Mouse (Mus musculus): ENCODE measurements around the gene Spred2. TPM values are rescaled to one million over a fixed set of nuclear protein-coding genes. Genes with fewer than 3 reads are reported as not detected.

The Spred2 gene
- polyA plus RNA-seq, 1 experiment: 24.0 TPM

GRCm38 (mm10) chr11:19946721-19947120, 22.5 kb downstream of the Spred2 start:
- no peak for DNase-seq
- Histone ChIP-seq H3K4me1 (ENCODE audit: control insufficient read depth, insufficient read depth, low read length) (peaks cover 11% of the 10 kb centered on the region), H3K4me3 (replicated peaks; ENCODE audit: extremely low read depth, low read depth, low read length) (no peak overlapping the region)
- WGBS: 81% methylated on average over 6 of the region's 7 CpGs
- TF ChIP-seq POLR2A (IDR thresholded peaks at IDR 0.05; ENCODE audit: borderline replicate concordance, extremely low read depth, low read depth, low read length) (no peak), CTCF (IDR thresholded peaks at IDR 0.05; ENCODE audit: insufficient read depth, low read length) (no peak)

- TF ChIP-seq CTCF (IDR thresholded peaks at IDR 0.05; ENCODE audit: insufficient read depth, low read length) (no peak), POLR2A (IDR thresholded peaks at IDR 0.05; ENCODE audit: borderline replicate concordance, extremely low read depth, low read depth, low read length) (no peak)
- no peak for DNase-seq
- Histone ChIP-seq H3K4me1 (ENCODE audit: control insufficient read depth, insufficient read depth, low read length) (peaks cover 11% of the 10 kb centered on the region), H3K4me3 (replicated peaks; ENCODE audit: extremely low read depth, low read depth, low read length) (no peak overlapping the region)
- 63% methylated on average over 7 of the region's 7 CpGs for WGBS
These were observed 23.5 kb downstream of the Spred2 start for GRCm38 (mm10) chr11:19947626-19948135.

- peaks cover 11% of the 10 kb centered on the region for H3K4me1 ChIP-seq (ENCODE audit: control insufficient read depth, insufficient read depth, low read length)
- 76% methylated on average over 5 of the region's 5 CpGs for WGBS
- DNase-seq: no peak
- H3K4me3 ChIP-seq (replicated peaks; ENCODE audit: extremely low read depth, low read depth, low read length): no peak overlapping the region
- TF ChIP-seq POLR2A (IDR thresholded peaks at IDR 0.05; ENCODE audit: borderline replicate concordance, extremely low read depth, low read depth, low read length): no peak
- no peak for TF ChIP-seq CTCF (IDR thresholded peaks at IDR 0.05; ENCODE audit: insufficient read depth, low read length)
These were observed 25.6 kb downstream of the Spred2 start for GRCm38 (mm10) chr11:19949725-19950124.

- Histone ChIP-seq H3K4me1 (ENCODE audit: control insufficient read depth, insufficient read depth, low read length) (peaks cover 11% of the 10 kb centered on the region), H3K4me3 (replicated peaks; ENCODE audit: extremely low read depth, low read depth, low read length) (no peak overlapping the region)
- TF ChIP-seq CTCF (IDR thresholded peaks at IDR 0.05; ENCODE audit: insufficient read depth, low read length): no peak
- no peak for TF ChIP-seq POLR2A (IDR thresholded peaks at IDR 0.05; ENCODE audit: borderline replicate concordance, extremely low read depth, low read depth, low read length)
- no peak for DNase-seq
- WGBS: 63% methylated on average over 8 of the region's 8 CpGs
These were observed 26.0 kb downstream of the Spred2 start for GRCm38 (mm10) chr11:19950169-19950568.

- WGBS: 63% methylated on average over 8 of the region's 8 CpGs
- no peak for TF ChIP-seq POLR2A (IDR thresholded peaks at IDR 0.05; ENCODE audit: borderline replicate concordance, extremely low read depth, low read depth, low read length)
- TF ChIP-seq CTCF (IDR thresholded peaks at IDR 0.05; ENCODE audit: insufficient read depth, low read length): no peak
- peaks cover 11% of the 10 kb centered on the region for H3K4me1 ChIP-seq (ENCODE audit: control insufficient read depth, insufficient read depth, low read length)
- H3K4me3 ChIP-seq (replicated peaks; ENCODE audit: extremely low read depth, low read depth, low read length): no peak overlapping the region
- no peak for DNase-seq
These were observed 28.8 kb downstream of the Spred2 start for GRCm38 (mm10) chr11:19952963-19953362.

- H3K4me3 ChIP-seq (replicated peaks; ENCODE audit: extremely low read depth, low read depth, low read length): no peak overlapping the region
- 91% methylated on average over 7 of the region's 7 CpGs for WGBS
- DNase-seq: no peak
- TF ChIP-seq POLR2A (IDR thresholded peaks at IDR 0.05; ENCODE audit: borderline replicate concordance, extremely low read depth, low read depth, low read length): no peak
- no peak for TF ChIP-seq CTCF (IDR thresholded peaks at IDR 0.05; ENCODE audit: insufficient read depth, low read length)
- peaks cover 11% of the 10 kb centered on the region for H3K4me1 ChIP-seq (ENCODE audit: control insufficient read depth, insufficient read depth, low read length)
These were observed 29.7 kb downstream of the Spred2 start for GRCm38 (mm10) chr11:19953919-19954318.

- TF ChIP-seq CTCF (IDR thresholded peaks at IDR 0.05; ENCODE audit: insufficient read depth, low read length) (no peak), POLR2A (IDR thresholded peaks at IDR 0.05; ENCODE audit: borderline replicate concordance, extremely low read depth, low read depth, low read length) (no peak)
- WGBS: 55% methylated on average over 9 of the region's 9 CpGs
- no peak overlapping the region for H3K4me3 ChIP-seq (replicated peaks; ENCODE audit: extremely low read depth, low read depth, low read length)
- H3K4me1 ChIP-seq (ENCODE audit: control insufficient read depth, insufficient read depth, low read length): peaks cover 10% of the 10 kb centered on the region
- DNase-seq: no peak
These were observed 30.9 kb downstream of the Spred2 start for GRCm38 (mm10) chr11:19955069-19955468.

GRCm38 (mm10) chr11:19955701-19956100, 31.5 kb downstream of the Spred2 start:
- DNase-seq: no peak
- peaks cover 6% of the 10 kb centered on the region for H3K4me1 ChIP-seq (ENCODE audit: control insufficient read depth, insufficient read depth, low read length)
- TF ChIP-seq POLR2A (IDR thresholded peaks at IDR 0.05; ENCODE audit: borderline replicate concordance, extremely low read depth, low read depth, low read length) (no peak), CTCF (IDR thresholded peaks at IDR 0.05; ENCODE audit: insufficient read depth, low read length) (no peak)
- 62% methylated on average over 6 of the region's 6 CpGs for WGBS
- H3K4me3 ChIP-seq (replicated peaks; ENCODE audit: extremely low read depth, low read depth, low read length): no peak overlapping the region

GRCm38 (mm10) chr11:19959006-19959405, 34.8 kb downstream of the Spred2 start:
- 77% methylated on average over 3 of the region's 3 CpGs for WGBS

GRCm38 (mm10) chr11:19959897-19960296, 35.7 kb downstream of the Spred2 start:
- no peak for TF ChIP-seq POLR2A (IDR thresholded peaks at IDR 0.05; ENCODE audit: borderline replicate concordance, extremely low read depth, low read depth, low read length)
- TF ChIP-seq CTCF (IDR thresholded peaks at IDR 0.05; ENCODE audit: insufficient read depth, low read length): no peak
- DNase-seq: no peak
- WGBS: 78% methylated on average over 5 of the region's 5 CpGs
- peaks cover 26% of the 10 kb centered on the region for H3K4me1 ChIP-seq (ENCODE audit: control insufficient read depth, insufficient read depth, low read length)
- H3K4me3 ChIP-seq (replicated peaks; ENCODE audit: extremely low read depth, low read depth, low read length): no peak overlapping the region

More at GRCm38 (mm10) chr11:19959006-19959405, 34.8 kb downstream of the Spred2 start:
- H3K4me1 ChIP-seq (ENCODE audit: control insufficient read depth, insufficient read depth, low read length): peaks cover 17% of the 10 kb centered on the region
- no peak overlapping the region for H3K4me3 ChIP-seq (replicated peaks; ENCODE audit: extremely low read depth, low read depth, low read length)
- no peak for TF ChIP-seq POLR2A (IDR thresholded peaks at IDR 0.05; ENCODE audit: borderline replicate concordance, extremely low read depth, low read depth, low read length)
- no peak for TF ChIP-seq CTCF (IDR thresholded peaks at IDR 0.05; ENCODE audit: insufficient read depth, low read length)
- no peak for DNase-seq
